Mouse (Mus musculus) kidney, adult 8-10 months (tissue): ENCODE measurements around the gene Stxbp5l.
"Not testable (repeated sequence)": the region's sequence is repeated elsewhere in the genome, so short reads cannot be mapped to it uniquely, and the experiment has no call there.

Experiments used
- DNase-seq, 2 experiments: peaks; one replicate each; pipeline ENCODE4 v3.0.0; 2022

Gene Stxbp5l

DNA sequence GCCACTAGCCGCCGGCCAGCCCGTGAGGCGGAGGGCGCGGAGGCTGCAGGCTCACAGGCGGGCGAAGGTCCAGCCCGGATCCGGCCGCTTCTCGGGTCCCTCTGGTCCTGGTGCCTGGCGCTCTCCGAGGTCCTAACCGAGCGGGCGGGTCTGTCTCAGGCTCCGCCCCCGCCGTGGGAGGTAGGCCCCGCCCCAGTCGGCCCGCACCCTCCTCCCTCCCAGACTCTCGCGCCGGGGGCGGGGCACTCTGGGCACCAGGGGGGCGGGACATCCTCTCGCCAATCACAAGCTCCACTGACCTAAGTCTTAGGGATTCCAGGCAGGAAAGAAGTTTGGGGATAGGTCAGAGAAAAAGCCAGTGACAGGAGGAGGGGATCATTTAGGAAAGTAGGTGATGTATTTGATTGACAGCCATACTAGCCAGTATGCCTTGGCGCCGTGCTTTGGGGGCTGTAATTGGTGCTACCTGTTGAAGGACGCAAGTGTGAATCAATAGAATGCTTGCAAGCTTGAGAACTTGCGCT lies at the start of gene Stxbp5l:
Gene Stxbp5l (minus strand): TSS at position 142 of the 524 bp plus-strand sequence.
- DNase-seq: peak; percentile 95 to 96

DNA sequence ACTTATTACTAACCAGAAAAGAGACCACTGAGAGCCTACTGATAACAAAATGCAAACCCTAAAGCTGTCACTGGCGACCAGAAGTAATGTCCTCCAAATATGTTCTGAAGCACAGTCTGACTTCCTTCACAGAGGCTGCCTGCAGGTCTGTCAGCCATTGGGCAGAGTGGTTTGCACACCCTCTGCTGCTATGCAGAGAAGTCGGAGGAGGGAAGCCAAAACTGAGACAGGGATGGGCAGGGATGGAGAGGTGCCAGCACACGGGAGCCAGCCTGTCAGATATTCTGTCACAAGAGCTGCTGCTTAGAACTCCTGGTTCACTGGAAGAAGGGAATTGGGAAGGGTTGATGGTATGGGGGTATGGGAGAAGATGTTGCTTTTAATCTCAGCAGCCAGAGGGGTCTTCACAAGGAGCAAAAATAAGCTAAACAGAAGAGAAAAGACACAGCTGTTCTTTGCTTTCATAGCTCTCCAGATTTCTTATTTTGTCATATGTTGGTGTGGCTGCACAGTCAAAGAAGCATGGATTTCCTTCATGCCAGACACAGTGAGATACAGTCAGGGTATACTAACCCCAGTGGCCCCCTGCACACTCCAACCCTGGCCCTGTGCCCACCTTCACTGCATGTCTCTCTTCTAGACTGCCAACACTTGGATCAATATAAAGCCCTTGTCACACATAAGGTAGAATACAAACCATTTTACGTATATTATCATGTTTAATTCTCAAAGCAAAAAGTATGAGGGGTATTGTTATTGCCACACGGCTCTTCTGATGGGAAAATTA lies 48.8 kb upstream of the Stxbp5l start:
- no peak for DNase-seq

DNA sequence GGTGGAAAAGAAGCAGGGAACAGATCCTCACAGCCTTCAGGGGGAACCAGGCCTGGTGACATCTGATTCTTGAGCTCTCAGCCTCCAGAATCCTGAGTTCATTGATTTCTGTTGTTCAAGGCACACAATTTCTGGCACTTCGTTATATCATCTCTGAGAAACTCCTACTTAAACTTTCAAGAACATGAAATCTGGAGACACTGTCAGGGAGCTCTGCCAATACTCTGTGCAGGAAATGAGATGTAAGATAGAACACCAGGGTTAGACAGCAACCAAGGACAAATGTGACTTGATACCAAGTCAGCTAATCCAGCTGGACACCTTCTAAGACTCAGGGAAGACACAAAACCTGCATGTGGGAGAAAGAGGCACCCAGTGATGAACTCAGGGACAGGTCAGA lies 40.7 kb upstream of the Stxbp5l start:
- DNase-seq: no peak

DNA sequence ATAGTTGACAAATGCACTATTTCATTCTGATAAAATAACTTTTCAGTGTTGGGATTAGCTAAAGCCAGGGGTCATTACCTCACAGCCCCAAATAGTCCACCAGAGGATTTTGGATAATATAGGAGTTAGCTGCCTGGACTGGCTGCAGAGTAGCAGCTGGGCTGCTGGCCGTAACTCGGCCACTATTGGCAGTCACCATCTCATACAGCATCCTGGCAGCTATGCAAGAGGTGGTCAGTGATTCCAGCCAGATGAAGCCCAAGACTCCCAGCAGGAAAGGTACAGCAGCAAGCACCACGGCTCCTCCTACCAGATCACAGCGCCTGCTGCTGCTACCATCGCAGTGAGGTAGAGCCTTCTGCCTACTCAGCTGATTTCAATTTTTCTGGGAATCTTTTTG lies 38.1 kb upstream of the Stxbp5l start:
- no peak for DNase-seq

DNA sequence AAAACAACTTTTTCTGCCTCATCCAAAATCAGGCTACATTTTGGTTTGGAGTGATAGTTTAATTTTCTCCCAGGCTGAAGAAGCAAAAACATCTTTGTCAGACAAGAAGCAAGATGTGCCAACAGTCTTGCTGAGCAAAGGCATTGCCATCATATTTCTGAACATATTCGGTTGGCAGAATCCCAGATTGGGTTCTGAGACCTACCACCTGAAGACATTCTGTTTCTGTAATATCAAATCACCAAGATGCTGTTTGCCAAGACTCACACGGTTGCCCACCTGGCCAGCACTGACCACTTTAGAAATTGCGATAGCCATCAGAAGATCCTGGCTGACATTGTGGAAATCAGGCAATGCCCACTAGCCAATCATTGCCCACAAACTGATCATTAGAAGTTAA lies 37.1 kb upstream of the Stxbp5l start:
- DNase-seq: no peak

DNA sequence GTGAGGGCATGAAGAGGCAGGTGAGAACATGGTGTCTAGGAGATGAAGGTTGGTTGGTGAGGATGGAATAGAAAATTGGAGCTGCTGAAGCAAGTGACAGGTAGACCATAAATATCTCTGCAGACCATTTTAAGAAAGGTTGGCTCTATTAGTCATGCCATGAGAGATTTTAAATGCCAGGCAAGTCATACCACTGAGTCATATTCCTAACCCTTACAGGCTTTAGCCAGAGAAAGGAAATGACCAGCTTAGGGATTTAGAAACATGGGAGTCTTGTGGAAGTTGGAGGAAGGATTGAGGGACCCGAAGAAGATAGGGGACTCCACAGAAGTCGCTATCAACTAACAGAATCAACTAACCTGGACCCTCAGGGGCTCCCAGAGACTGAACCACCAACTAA lies 35.8 kb upstream of the Stxbp5l start:
- no peak for DNase-seq

DNA sequence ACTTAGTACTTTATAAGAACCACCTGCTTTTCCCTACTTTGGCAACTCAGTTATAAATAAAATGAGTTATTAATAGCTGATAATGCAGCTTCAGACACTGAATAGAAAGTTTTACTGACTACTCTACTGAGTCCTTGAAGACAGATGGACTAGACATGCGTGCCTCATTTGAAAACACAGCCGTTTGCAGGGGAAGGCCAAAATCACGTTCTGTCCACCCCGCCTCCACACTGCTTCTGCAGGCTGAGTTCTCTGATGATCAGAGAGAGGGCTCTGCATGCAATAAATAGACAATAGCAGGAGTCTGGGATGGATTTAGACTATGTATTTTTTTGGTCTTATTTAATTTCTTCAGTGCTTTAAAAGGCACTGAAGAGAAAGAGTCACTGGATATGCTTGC lies 20.8 kb upstream of the Stxbp5l start:
- no peak for DNase-seq

DNA sequence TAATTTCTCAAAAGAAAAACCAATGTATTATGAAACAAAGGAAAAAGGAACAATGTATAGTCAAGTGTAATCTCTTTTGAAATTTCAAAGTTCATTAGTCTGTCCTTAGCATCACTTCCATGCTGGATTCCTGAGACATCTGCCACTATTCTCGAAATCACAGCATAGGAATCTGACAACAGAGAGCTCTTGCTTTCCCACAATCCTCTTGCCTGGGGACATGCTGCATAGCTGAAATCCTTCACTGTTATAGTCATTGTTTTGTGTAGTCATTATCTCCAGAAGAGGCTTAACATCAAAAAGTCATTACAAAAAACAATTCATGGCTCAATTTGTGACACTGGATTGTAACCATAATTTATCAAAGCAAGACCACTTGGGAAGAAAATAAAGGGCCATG lies 20.2 kb upstream of the Stxbp5l start:
- DNase-seq: no peak

DNA sequence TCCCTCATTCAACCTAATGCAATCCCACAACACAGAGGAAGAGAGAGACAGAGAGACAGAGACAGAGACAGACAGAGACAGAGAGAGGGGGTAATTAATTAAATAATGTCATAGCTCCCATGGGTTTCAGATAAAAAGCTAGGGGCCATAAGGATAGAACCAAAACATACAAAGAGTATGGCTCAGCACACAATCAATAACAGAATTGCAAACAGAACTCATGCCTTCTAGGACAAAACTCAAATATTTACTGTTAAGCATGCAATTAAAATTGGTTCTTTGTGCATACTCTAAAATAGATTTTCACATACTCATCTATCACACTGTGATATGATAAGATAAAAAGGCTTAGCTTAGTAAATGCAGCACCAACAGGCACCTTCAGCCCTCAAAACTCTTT lies 5.2 kb upstream of the Stxbp5l start:
- DNase-seq: no peak

DNA sequence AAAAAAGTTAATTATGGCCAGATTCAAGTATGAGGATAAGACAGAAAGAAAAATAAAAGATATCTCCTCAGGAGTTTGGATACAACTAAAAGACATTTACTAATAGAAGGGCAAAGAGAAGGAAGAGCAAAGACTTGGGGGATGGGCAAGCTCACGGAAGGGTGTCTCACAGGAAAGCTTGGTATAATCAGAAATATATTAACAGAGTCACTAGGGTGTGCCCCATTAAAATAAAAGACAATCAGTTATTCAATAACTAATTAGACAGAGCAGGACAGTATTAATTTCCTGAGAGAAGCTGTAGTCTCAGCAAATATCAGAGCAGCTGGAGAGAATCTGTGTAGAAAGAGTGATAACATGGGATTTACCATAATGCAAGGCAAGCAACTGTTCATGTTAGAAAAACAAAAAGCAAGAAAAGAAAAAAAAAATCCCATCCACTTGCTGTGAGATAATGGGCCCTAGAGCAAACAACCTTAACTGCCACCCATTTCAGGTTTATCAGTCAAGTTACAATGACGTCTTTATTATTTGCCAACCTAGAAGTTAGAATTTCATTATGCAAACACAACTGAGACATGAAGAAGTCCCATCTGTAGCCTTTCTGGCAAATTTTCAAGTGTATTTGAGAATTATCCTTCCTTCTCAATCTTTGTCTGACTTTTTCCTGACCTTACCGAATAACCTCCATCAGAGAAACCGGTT lies 4.6 kb upstream of the Stxbp5l start:
- DNase-seq: peak; percentile 11 to 50

DNA sequence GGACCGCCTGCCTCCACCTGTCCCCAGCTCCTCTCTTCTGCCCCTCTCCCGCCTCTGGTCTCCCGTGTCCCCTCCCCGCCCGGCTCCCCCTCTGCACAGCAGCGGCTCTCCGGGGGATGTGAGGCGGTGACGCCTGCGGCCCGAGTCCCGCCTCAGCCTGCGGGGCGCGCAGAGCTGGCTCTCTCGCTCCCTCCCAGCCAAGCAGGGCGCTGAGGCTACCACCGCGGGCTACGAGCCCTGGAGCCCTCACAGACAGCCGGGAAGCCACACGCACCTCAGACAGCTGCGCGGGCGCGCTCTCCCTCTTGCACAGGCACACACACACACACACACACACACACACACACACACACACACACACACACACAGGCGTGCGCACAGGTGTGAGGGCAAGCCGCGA lies 393 bp downstream of the Stxbp5l start:
- peak in 1 of 2 experiments; percentile 21 for DNase-seq

DNA sequence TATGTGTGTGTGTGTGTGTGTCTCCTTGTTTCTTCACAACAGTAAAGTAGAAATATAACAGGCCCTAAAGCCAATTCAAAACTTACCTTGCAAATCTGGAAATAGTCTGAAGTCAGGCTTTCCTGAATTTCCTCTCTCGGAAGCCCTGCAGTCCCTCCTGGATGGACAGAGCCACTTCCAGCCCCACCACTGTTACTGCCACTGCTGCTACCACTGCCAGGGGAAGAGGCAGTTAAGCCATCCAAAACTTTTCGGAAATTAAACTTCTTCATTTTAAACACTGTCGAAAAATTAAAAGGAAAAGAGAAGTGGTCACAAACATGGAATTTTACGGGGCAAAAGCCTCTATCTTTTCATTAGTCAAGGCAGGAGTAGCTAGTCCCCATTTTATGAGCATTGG lies 1.3 kb downstream of the Stxbp5l start:
- DNase-seq: no peak

DNA sequence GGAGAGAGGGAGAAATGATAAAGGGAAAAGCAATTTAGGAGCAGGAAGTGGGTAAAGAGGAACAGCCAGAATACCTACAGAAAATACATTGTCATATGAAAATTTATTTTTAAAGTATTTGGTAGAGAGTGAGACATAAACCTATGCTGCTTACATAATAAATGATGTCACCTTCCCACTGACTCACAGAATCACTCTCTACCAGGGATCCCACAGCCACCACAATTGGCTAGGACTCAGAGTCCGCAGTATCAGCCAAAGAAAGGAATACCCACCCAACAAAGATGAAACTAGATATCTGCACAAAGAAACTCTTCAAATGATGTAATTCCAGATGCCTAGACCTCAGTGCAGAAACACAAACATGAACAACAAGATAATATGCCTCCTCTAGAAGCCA lies 12.0 kb downstream of the Stxbp5l start:
- DNase-seq: no peak

DNA sequence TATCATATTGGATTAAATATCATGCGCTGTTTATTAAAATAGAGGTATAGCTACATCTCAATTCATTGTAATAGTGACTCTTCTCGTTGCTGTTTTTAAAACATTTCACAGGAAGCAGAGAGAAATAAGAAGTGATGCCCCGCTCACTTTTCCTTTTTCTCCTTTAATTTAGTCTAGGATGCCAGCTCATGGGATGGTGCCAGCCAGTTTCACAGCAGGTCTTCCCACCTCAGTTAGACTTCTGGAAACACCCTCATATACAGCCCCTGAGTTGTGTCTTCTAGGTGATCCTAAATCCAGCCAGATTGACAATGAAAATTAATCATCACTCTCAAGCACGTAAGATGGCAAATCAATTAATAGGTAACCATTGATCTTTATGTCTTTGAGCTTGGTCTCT lies 17.3 kb downstream of the Stxbp5l start:
- DNase-seq: no peak

DNA sequence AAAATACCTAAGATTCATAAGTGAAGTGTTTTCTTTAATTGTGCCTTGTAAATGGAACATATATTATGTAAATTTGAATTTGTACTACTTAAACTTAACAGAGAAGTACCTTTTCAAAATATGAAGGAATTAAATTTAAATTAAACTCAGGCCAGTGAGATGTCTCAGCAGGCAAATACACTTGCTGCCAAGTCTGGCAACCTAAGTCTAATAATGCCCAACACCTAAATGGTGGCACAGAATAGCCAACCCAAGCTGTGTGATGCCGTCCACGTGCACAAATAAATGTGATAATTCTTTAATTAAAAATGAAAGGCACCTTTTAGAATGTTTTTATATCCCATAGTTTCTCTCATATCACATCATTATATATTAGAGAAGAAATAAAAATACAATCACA lies 20.8 kb downstream of the Stxbp5l start:
- DNase-seq: peak; percentile 12 to 20

DNA sequence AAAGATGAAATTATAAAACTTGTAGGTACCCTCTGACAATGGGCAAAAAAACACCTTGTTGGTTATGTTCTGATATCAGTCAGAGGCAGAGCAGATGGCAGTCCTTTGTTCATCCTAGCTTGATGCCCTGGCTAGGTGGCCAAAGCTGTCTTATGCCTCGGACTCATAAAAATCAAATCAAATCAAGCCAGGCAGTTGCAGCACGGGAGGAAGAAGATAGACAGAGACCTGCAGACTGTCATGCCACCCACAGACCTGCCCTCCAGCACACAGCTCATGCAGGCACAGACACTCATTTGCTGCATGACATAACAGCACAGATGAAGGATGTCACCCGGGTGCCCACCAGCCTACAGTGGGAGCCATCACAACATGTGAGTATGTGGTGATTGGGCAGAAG lies 29.1 kb downstream of the Stxbp5l start:
- no peak for DNase-seq

DNA sequence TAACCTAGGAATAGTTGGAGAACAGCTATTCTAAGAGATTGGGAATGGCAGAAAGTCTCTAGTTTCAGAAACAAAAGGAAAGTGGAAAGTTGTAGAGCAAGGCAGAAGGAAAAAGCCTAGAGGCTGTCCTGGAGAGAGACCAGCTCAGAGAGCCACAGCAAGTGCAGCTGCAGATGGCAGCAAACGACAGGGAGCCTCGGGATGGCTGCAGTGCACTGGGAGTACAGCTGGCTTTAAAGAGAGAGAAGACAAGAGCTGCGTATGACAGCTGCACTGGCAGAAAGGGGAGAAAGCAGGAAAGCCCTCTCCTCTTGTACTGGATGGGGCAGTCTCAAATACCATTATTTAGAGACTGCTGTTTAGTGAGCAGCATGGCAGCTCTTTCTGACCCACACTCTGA lies 37.7 kb downstream of the Stxbp5l start:
- DNase-seq: peak; percentile 23 to 28

DNA sequence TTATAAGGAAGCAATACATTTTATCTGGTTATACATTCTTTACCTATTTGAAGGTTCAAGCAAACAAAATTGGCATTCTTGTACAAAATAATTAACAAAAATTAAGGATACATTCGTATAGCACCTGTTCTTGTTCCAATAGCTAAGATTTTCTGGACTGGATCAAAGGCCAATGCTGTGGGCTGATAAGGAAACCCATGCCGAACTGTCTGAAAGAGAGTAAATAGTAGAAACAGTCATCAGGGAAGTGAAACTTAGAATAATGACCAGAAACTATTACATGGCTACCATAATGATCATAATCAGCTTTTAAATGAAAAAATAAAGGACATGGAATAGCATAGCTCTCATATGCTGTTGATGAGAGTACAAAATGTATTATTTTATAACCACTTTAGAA lies 39.8 kb downstream of the Stxbp5l start:
- no peak for DNase-seq

DNA sequence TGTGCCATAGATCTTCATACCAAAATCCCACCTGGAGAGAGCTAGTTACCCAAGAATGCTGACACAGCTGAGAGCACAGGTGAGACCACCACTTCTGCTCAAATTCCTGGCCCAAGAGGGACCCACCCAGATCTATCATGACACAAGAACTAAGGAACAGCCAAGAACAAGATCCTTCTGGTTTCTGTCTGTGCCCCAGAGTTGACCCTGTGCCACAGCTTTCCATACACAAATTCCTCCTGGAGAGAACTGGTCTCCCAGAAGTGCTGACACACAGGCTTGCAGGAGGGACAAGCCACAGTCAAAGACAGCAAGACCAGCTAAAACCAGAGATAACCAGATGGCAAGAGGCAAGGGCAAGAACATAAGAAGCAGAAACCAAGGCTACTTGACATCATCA lies 43.3 kb downstream of the Stxbp5l start:
- DNase-seq: not testable (repeated sequence)

DNA sequence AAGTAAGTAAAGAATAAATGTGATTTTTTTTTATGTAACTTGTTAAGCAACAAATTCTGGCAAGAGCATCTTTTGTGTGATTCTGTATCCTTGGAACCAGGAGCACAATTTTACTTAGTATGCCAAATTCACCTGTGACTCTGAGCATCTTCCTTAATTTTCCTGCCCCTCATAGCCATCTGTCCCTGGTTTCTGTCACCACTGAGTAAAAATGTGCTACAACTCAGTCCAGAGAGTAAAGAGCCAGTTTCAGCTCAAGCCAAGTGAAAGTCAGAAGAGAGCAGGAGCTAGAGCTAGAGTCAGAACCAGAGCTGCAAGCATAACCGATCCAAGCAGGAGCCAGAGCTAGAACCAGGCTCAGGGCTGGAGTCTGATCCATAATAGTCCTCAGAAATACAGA lies 46.6 kb downstream of the Stxbp5l start:
- DNase-seq: no peak

DNA sequence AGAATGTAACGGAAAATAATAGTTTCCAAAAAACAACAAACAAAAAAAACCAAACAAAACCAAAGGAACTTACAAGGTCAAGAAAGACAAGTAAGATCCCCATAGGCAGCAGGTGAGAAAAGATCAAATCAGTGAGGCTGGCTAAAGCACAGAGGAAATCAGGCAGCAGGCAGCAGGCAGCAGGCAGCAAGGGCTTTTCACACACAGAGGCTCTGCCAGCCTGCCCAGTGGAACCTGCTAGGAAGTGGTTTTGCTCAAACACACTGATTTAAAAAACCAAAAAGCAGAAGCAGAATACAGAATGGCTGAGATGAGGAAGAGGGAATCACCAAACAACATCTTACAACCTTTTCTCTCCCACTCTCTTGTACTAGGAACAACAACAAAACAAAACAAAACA lies 47.2 kb downstream of the Stxbp5l start:
- DNase-seq: no peak

DNA sequence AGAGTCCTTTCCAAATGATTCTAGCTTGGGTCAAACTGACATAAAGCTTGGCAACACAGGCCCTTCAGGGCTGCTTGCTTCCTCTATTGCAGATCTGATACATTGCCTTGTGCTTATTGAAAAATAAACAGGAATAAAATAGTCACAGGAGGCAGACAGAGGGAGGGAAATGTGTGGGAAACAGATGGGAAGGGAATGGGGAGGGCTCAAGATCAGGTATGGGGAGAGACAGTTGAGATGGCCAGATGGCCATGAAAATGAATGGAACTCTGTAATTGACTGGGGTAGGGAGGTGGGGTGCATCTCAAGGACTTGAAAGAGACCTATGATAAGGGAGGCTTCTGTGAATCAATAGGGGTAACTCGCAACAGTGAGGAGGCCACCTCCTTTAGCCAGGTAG lies 80.3 kb downstream of the Stxbp5l start:
- DNase-seq: no peak

DNA sequence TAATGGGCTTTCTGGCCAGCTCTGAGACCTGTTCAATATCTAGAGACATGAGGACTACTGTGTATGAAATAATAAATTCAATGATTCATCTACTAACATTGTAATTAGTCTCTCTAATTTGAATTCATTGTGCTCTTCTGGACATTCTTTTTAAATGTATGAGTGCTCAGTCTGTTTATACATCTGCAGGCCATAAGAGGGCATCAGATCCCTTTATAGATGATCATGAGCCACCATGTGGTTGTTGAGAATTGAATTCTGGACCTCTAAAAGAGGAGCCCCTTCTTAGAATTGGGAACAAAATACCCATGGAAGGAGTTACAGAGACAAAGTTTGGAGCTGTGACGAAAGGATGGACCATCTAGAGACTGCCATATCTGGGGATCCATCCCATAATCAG lies 92.2 kb downstream of the Stxbp5l start:
- no peak for DNase-seq

DNA sequence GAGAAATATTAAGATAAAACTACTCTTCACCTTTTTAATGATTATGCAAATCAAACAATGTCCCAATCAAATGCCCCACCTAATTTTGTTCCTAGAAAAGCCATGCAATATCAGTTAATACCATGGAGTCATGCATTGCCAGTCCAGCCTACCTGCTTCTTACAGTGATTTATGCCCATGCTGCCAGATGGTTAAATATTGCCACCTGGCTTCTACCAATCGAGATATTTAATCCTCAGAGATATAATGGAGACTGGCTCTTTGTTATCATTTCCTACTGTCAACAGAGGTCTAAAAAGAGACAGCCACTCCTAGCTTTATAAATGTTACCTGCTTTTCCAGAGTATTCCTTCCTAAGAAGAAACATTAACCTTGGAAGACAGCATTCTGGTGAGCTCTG lies 104.6 kb downstream of the Stxbp5l start:
- no peak for DNase-seq
